Mouse (Mus musculus) MEL (cell line): ENCODE results near the gene Vsx2. TPM values are rescaled to one million over a fixed set of nuclear protein-coding genes. Genes with fewer than 3 reads are reported as not detected.
"Not testable (repeated sequence)": the region's sequence is repeated elsewhere in the genome, so short reads cannot be mapped to it uniquely, and the experiment has no call there.

ENCODE experiments used
- DNase-seq: peaks from one replicate; pipeline ENCODE4 v3.0.0; 2011; ENCODE audit warnings: low read depth, low spot score
- H3K27ac ChIP-seq: 2 replicates; pipeline ENCODE4 v1.5.1; 2012; ENCODE audit warnings: low read depth, mild to moderate bottlenecking, control low read depth, low read length, moderate library complexity; ENCODE audit not compliant: control insufficient read depth
- H3K27me3 ChIP-seq, 2 experiments: fragments of 150-350 bp in 1 of 2; sonication (generic) in 1 of 2; 2 replicates each; pipeline ENCODE4 v1.6.1; 2012; ENCODE audit warnings: low read length in 2 of 2, mild to moderate bottlenecking in 2 of 2, improper control_type of control experiment in 1 of 2, moderate library complexity in 1 of 2; ENCODE audit not compliant: insufficient read depth in 2 of 2, control insufficient read depth in 1 of 2
- H3K36me3 ChIP-seq, 2 experiments: 2 replicates each; pipeline ENCODE4 v1.6.1; 2012 to 2014; ENCODE audit warnings: low read length in 2 of 2, improper control_type of control experiment in 1 of 2, inconsistent platforms in 1 of 2, mild to moderate bottlenecking in 1 of 2; ENCODE audit not compliant: insufficient read depth in 2 of 2, control insufficient read depth in 1 of 2
- H3K4me1 ChIP-seq, 2 experiments: fragments of 150-350 bp in 1 of 2; sonication (generic) in 1 of 2; 2 replicates each; pipeline ENCODE4 v1.6.1; 2012; ENCODE audit warnings: low read length in 2 of 2, improper control_type of control experiment in 1 of 2, mild to moderate bottlenecking in 1 of 2; ENCODE audit not compliant: insufficient read depth in 2 of 2, control insufficient read depth in 1 of 2
- H3K4me3 ChIP-seq, 2 experiments: fragments of 150-350 bp in 1 of 2; sonication (generic) in 1 of 2; 2 replicates each; pipeline ENCODE4 v1.5.1; 2012; ENCODE audit warnings: low read depth in 2 of 2, low read length in 2 of 2, mild to moderate bottlenecking in 2 of 2, moderate library complexity in 2 of 2, control low read depth in 1 of 2, improper control_type of control experiment in 1 of 2; ENCODE audit not compliant: control insufficient read depth in 1 of 2, insufficient read depth in 1 of 2
- H3K79me2 ChIP-seq: 2 replicates; pipeline ENCODE4 v1.6.1; 2012; ENCODE audit warnings: mild to moderate bottlenecking, low read length, moderate library complexity; ENCODE audit not compliant: control insufficient read depth, poor library complexity, insufficient read depth
- H3K9ac ChIP-seq: 2 replicates; pipeline ENCODE4 v1.6.1; 2012; ENCODE audit warnings: low read depth, mild to moderate bottlenecking, control low read depth, low read length, moderate library complexity; ENCODE audit not compliant: control insufficient read depth, poor library complexity, severe bottlenecking
- H3K9me3 ChIP-seq: fragments of 150-350 bp; sonication (generic); replicated peaks from 2 replicates; pipeline ENCODE4 v1.6.1; 2012; ENCODE audit warnings: mild to moderate bottlenecking, low read length, improper control_type of control experiment, moderate library complexity; ENCODE audit not compliant: insufficient read depth
- BHLHE40 ChIP-seq: IDR thresholded peaks from 2 replicates; pipeline ENCODE4 v1.6.1; 2012; ENCODE audit warnings: low read depth, mild to moderate bottlenecking, inconsistent platforms, low read length, improper control_type of control experiment, borderline replicate concordance
- CTCF ChIP-seq, 3 experiments: IDR thresholded peaks in 2 of 3; conservative IDR thresholded peaks in 1 of 3; 2 replicates each; pipeline ENCODE4 v1.5.1; 2011 to 2012; ENCODE audit warnings: low read length in 3 of 3, low read depth in 2 of 3, mild to moderate bottlenecking in 2 of 3, improper control_type of control experiment in 1 of 3, inconsistent platforms in 1 of 3, mixed read lengths in 1 of 3, moderate library complexity in 1 of 3; ENCODE audit not compliant: control insufficient read depth in 1 of 3, insufficient read depth in 1 of 3, poor library complexity in 1 of 3, severe bottlenecking in 1 of 3
- E2F4 ChIP-seq: IDR thresholded peaks from 2 replicates; pipeline ENCODE4 v1.6.1; 2011; ENCODE audit warnings: low read depth, low read length, improper control_type of control experiment, borderline replicate concordance
- EP300 ChIP-seq, 2 experiments: IDR thresholded peaks; 2 replicates each; pipeline ENCODE4 v1.6.1; 2011; ENCODE audit warnings: improper control_type of control experiment in 2 of 2, low read length in 2 of 2, low read depth in 1 of 2, mild to moderate bottlenecking in 1 of 2
- ETS1 ChIP-seq: IDR thresholded peaks from 2 replicates; pipeline ENCODE4 v1.6.1; 2012; ENCODE audit warnings: low read depth, mild to moderate bottlenecking, inconsistent platforms, low read length, improper control_type of control experiment, moderate library complexity
- GATA1 ChIP-seq: IDR thresholded peaks from 2 replicates; pipeline ENCODE4 v1.6.1; 2011; ENCODE audit warnings: low read depth, low read length, improper control_type of control experiment
- JUND ChIP-seq: IDR thresholded peaks from 2 replicates; pipeline ENCODE4 v1.6.1; 2011; ENCODE audit warnings: low read depth, mild to moderate bottlenecking, improper control_type of control experiment, low read length
- KAT2A ChIP-seq: conservative IDR thresholded peaks from 2 replicates; pipeline ENCODE4 v1.6.1; 2012; ENCODE audit warnings: low read depth, low read length, improper control_type of control experiment, inconsistent platforms
- MAFK ChIP-seq: IDR thresholded peaks from 2 replicates; pipeline ENCODE4 v1.6.1; 2011; ENCODE audit warnings: low read depth, mild to moderate bottlenecking, low read length, improper control_type of control experiment, borderline replicate concordance
- MAX ChIP-seq: IDR thresholded peaks from 2 replicates; pipeline ENCODE4 v1.6.1; 2011; ENCODE audit warnings: low read length, improper control_type of control experiment
- MAZ ChIP-seq: IDR thresholded peaks from 2 replicates; pipeline ENCODE4 v1.6.1; 2012; ENCODE audit warnings: low read depth, mild to moderate bottlenecking, inconsistent platforms, low read length, improper control_type of control experiment
- MEF2A ChIP-seq: IDR thresholded peaks from 2 replicates; pipeline ENCODE4 v1.6.1; 2014; ENCODE audit warnings: low read depth, mild to moderate bottlenecking, inconsistent platforms, low read length, improper control_type of control experiment; ENCODE audit not compliant: poor library complexity, insufficient replicate concordance, severe bottlenecking; ENCODE audit errors: extremely low read depth
- MXI1 ChIP-seq: IDR thresholded peaks from 2 replicates; pipeline ENCODE4 v1.6.1; 2011; ENCODE audit warnings: mild to moderate bottlenecking, low read depth, low read length, improper control_type of control experiment
- NELFE ChIP-seq: IDR thresholded peaks from 2 replicates; pipeline ENCODE4 v1.6.1; 2011; ENCODE audit warnings: low read depth, low read length, improper control_type of control experiment
- POLR2A ChIP-seq, 2 experiments: IDR thresholded peaks; 2 replicates each; pipeline ENCODE4 v1.6.1; 2011 to 2012; ENCODE audit warnings: low read length in 2 of 2, mild to moderate bottlenecking in 2 of 2, control low read depth in 1 of 2, improper control_type of control experiment in 1 of 2, low read depth in 1 of 2, moderate library complexity in 1 of 2; ENCODE audit not compliant: control insufficient read depth in 1 of 2, insufficient read depth in 1 of 2, poor library complexity in 1 of 2
- POLR2AphosphoS2 ChIP-seq: IDR thresholded peaks from 2 replicates; pipeline ENCODE4 v1.6.1; 2011; ENCODE audit warnings: low read length, improper control_type of control experiment
- RAD21 ChIP-seq: IDR thresholded peaks from 2 replicates; pipeline ENCODE4 v1.6.1; 2011; ENCODE audit warnings: mild to moderate bottlenecking, low read depth, low read length, improper control_type of control experiment
- RCOR1 ChIP-seq: IDR thresholded peaks from 2 replicates; pipeline ENCODE4 v1.6.1; 2012; ENCODE audit warnings: low read depth, mild to moderate bottlenecking, inconsistent platforms, low read length, improper control_type of control experiment
- SIN3A ChIP-seq: IDR thresholded peaks from 2 replicates; pipeline ENCODE4 v1.6.1; 2012; ENCODE audit warnings: low read length, improper control_type of control experiment, inconsistent platforms
- SMC3 ChIP-seq: IDR thresholded peaks from 2 replicates; pipeline ENCODE4 v1.6.1; 2011; ENCODE audit warnings: low read depth, low read length, improper control_type of control experiment
- TAL1 ChIP-seq: IDR thresholded peaks from 2 replicates; pipeline ENCODE4 v1.6.1; 2012; ENCODE audit warnings: mild to moderate bottlenecking, inconsistent platforms, low read length, moderate library complexity, mixed read lengths
- TBP ChIP-seq: IDR thresholded peaks from 2 replicates; pipeline ENCODE4 v1.8.0; 2011; ENCODE audit warnings: low read depth, low read length, improper control_type of control experiment
- UBTF ChIP-seq: IDR thresholded peaks from 2 replicates; pipeline ENCODE4 v1.6.1; 2012; ENCODE audit warnings: low read depth, mild to moderate bottlenecking, inconsistent platforms, low read length, improper control_type of control experiment, moderate library complexity, borderline replicate concordance; ENCODE audit not compliant: insufficient read depth
- USF1 ChIP-seq: IDR thresholded peaks from 2 replicates; pipeline ENCODE4 v1.6.1; 2014; ENCODE audit warnings: low read depth, mild to moderate bottlenecking, inconsistent platforms, low read length, improper control_type of control experiment, moderate library complexity
- ZMIZ1 ChIP-seq: IDR thresholded peaks from 2 replicates; pipeline ENCODE4 v1.6.1; 2012; ENCODE audit warnings: low read depth, mild to moderate bottlenecking, inconsistent platforms, low read length, improper control_type of control experiment, moderate library complexity
- ZNF384 ChIP-seq: IDR thresholded peaks from 2 replicates; pipeline ENCODE4 v1.6.1; 2012; ENCODE audit warnings: low read depth, mild to moderate bottlenecking, inconsistent platforms, low read length, improper control_type of control experiment
- polyA plus RNA-seq, 2 experiments: library from polyadenylated mRNA; stranded (reverse) in 1 of 2; unstranded in 1 of 2; fragments of >175 nt in 1 of 2; fragments of >200 nt in 1 of 2; gene quantifications; 2 replicates each; pipeline versions ENCODE4 v1.2.1 to v1.2.4; 2012; ENCODE audit warnings: low replicate concordance in 2 of 2, low read depth in 1 of 2; ENCODE audit not compliant: insufficient read length in 2 of 2, insufficient read depth in 1 of 2, missing spikeins in 1 of 2
- total RNA-seq: library from RNA; depleted of rRNA; stranded (reverse); fragments of 300-350 nt; gene quantifications from 2 replicates; pipeline ENCODE4 v1.2.3, GENCODE M21; 2012

The Vsx2 gene
- total and polyA plus RNA-seq, 3 experiments = not detected

DNA sequence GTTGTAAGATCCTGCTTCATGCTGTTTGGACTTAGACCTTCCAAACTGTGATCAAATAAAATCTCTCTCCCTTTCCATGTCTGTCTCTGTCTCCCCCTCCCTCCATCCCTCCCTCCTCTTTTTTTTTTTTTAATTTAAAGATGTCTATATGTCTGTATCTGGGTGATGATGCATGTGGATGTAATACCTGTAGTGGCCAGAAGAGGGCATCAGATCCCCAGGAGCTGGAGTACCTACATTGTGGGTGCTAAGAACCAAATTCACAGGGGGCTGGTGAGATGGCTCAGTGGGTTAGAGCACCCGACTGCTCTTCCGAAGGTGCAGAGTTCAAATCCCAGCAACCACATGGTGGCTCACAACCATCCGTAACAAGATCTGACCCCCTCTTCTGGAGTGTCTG, 30.0 kb upstream of the Vsx2 start:
- not testable (repeated sequence) for H3K4me1 ChIP-seq, H3K79me2 ChIP-seq, H3K9ac ChIP-seq, H3K4me3 ChIP-seq, H3K27me3 ChIP-seq, H3K36me3 ChIP-seq, H3K9me3 ChIP-seq, H3K27ac ChIP-seq
- DNase-seq = peak; percentile 76
- TF ChIP-seq RAD21 = peak; percentile 30
- peak; percentile 79 for TF ChIP-seq ZNF384
- peak; percentile 93 for TF ChIP-seq TBP
- TF ChIP-seq CTCF (IDR thresholded peaks at IDR 0.05 in 2 of 3, conservative IDR thresholded peaks at IDR 0.05 in 1 of 3; ENCODE audit: control insufficient read depth in 1 of 3, insufficient read depth in 1 of 3, low read depth in 2 of 3, low read length in 3 of 3, poor library complexity in 1 of 3, severe bottlenecking in 1 of 3) = peak; percentile 58 to 69 (median 58)
- TF ChIP-seq SMC3 = peak; percentile 39

DNA sequence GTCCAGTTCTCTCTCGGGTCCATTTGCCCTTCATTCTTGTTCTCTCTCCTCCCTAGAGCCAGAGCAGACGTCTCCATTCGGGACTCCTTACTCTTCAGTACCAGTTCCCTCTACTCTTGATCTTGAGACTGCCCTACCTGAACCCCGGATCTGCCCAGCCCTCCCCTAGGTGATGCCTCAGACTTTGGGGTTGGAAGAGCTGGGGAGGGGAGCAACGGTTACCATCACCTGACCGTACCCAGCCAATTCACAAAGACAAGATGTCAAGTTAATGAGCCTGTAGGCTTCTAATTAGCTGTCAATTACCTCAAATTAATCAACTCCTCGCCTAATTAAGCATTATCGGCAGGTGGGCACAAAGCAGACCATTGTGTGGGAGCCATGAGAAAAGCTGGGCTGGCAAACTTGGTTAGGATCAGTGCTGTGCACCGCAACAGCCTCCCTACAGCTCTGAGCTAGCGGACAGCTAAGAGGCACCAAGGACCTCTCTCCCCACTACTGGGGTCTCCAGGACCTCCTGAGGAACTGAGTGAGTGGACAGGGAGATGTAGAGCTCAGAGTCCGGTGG, 28.1 kb upstream of the Vsx2 start:
- Histone ChIP-seq H3K79me2 (no peaks in the 10 kb centered on the region), H3K27me3 (no peaks in the 10 kb centered on the region), H3K27ac (no peak overlapping the region), H3K9me3 (no peaks in the 10 kb centered on the region), H3K4me1 (peaks cover 0 to 2% of the 10 kb centered on the region in 2 experiments; a peak in 1 of 4 replicates), H3K9ac (no peak overlapping the region), H3K36me3 (no peaks in the 10 kb centered on the region), H3K4me3 (no peak overlapping the region)
- TF ChIP-seq MAZ (no peak), USF1 (no peak), GATA1 (no peak), JUND (no peak), NELFE (no peak), ETS1 (no peak), POLR2A (IDR thresholded peaks at IDR 0.05; ENCODE audit: control insufficient read depth in 1 of 2, insufficient read depth in 1 of 2, low read depth in 1 of 2, low read length in 2 of 2, poor library complexity in 1 of 2) (no peak), E2F4 (no peak), UBTF (no peak), SIN3A (no peak), MAX (no peak), POLR2AphosphoS2 (no peak)
- DNase-seq = no peak

DNA sequence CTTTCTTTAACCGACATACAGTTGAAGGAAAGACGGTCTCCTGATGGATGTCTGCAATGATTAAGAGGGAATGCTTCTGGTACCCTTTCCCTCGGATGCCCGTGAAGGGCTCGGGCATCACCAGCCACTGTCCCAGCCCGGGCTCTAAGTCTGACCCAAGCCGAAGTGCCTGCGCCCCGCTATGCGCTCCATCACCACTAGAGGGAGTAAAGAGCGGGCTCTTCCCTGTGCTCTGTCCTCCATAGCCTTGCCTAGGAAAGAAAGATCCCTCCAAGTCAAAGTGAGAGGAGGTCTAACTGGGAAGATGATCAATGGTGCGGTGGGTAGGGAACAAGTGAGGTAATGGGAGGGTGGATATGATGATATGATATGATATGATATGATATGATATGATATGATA, 23.5 kb upstream of the Vsx2 start:
- DNase-seq = peak; percentile 64
- Histone ChIP-seq H3K27ac (no peak overlapping the region), H3K27me3 (no peaks in the 10 kb centered on the region), H3K36me3 (no peaks in the 10 kb centered on the region), H3K9me3 (no peaks in the 10 kb centered on the region), H3K9ac (no peak overlapping the region), H3K79me2 (no peaks in the 10 kb centered on the region), H3K4me3 (no peak overlapping the region), H3K4me1 (peaks cover 0 to 2% of the 10 kb centered on the region in 2 experiments; a peak in 1 of 4 replicates)
- TF ChIP-seq MEF2A (no peak), USF1 (no peak), EP300 (IDR thresholded peaks at IDR 0.05; ENCODE audit: low read depth in 1 of 2, low read length in 2 of 2) (no peak), RCOR1 (peak; percentile 26; the same call in 1 of the 2 replicates), TAL1 (no peak), ZMIZ1 (no peak), KAT2A (no peak), SIN3A (no peak), SMC3 (peak; percentile 63), MAZ (no peak), MAFK (no peak), BHLHE40 (no peak), JUND (no peak), POLR2AphosphoS2 (no peak), RAD21 (peak; percentile 52), ZNF384 (no peak), MXI1 (no peak)
